Mouse (Mus musculus): ENCODE data around the gene Dennd6a. TPM values are rescaled to one million over a fixed set of nuclear protein-coding genes. Genes with fewer than 3 reads are reported as not detected.

Gene Dennd6a
- polyA plus RNA-seq, 1 experiment from 2014 or later = 18.5 TPM

DNA sequence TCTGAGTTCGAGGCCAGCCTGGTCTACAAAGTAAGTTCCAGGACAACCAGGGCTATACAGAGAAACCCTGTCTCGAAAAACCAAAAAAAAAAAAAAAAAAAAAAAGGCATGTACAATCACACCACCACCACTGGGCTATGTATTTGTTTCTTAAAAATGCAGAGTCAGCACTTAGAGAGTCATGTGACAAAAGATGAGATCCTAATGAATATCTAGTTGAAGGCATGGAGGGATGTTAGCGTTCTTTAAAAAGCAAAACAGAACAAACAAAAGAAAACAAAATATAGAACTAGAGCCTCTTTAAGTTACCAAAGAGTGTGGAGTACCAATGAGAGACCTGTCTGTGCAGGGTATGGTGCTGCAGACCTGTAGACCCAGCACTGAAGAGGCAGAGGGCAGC, 10.0 kb downstream of the Dennd6a start:
- Histone ChIP-seq H3K27ac (replicated peaks; ENCODE audit: low read depth, low read length) (no peak overlapping the region), H3K4me1 (ENCODE audit: control insufficient read depth, insufficient read depth, low read length) (peaks cover 12% of the 10 kb centered on the region; the same call in 1 of the 2 replicates), H3K9ac (replicated peaks; ENCODE audit: low read length) (no peak overlapping the region), H3K4me2 (ENCODE audit: low read length) (no peak overlapping the region), H3K9me3 (ENCODE audit: control insufficient read depth, low read length) (no peaks in the 10 kb centered on the region), H3K4me3 (replicated peaks; ENCODE audit: low read depth, low read length) (no peak overlapping the region), H3K36me3 (ENCODE audit: control insufficient read depth, insufficient read depth, low read length) (no peaks in the 10 kb centered on the region), H3K27me3 (ENCODE audit: control insufficient read depth, insufficient read depth, low read length) (no peaks in the 10 kb centered on the region)
- WGBS = 81% methylated on average over 3 of the region's 3 CpGs
- ATAC-seq (ENCODE audit: low FRiP score, low TSS enrichment) (no peak), DNase-seq (no peak)

DNA sequence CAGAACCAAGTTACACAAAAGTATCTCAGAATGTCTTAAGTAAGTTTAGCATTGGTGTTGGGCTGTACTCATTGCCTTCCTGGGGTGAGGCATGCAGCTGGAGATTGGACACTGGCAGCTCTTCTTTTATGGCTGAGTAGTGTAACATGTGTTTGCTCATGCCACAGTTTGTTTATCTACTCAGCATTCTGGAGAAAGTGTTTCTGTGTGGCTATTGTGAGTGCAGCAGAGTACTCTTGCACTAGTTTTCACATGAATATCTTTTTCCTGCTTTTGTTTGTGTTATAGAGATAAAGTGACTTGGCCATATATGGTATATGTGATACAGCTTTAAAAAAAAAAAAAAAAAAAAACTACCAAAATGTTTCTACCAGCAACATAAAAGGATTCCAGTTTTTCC, 13.5 kb downstream of the Dennd6a start:
- no peaks in the 10 kb centered on the region for H3K27me3 ChIP-seq (ENCODE audit: control insufficient read depth, insufficient read depth, low read length)
- no peak overlapping the region for H3K4me3 ChIP-seq (replicated peaks; ENCODE audit: low read depth, low read length)
- no peak overlapping the region for H3K27ac ChIP-seq (replicated peaks; ENCODE audit: low read depth, low read length)
- H3K36me3 ChIP-seq (ENCODE audit: control insufficient read depth, insufficient read depth, low read length) = no peaks in the 10 kb centered on the region
- DNase-seq (no peak), ATAC-seq (ENCODE audit: low FRiP score, low TSS enrichment) (no peak)
- no peak overlapping the region for H3K4me2 ChIP-seq (ENCODE audit: low read length)
- H3K9ac ChIP-seq (replicated peaks; ENCODE audit: low read length) = no peak overlapping the region
- H3K9me3 ChIP-seq (ENCODE audit: control insufficient read depth, low read length) = no peaks in the 10 kb centered on the region
- no peaks in the 10 kb centered on the region for H3K4me1 ChIP-seq (ENCODE audit: control insufficient read depth, insufficient read depth, low read length)

DNA sequence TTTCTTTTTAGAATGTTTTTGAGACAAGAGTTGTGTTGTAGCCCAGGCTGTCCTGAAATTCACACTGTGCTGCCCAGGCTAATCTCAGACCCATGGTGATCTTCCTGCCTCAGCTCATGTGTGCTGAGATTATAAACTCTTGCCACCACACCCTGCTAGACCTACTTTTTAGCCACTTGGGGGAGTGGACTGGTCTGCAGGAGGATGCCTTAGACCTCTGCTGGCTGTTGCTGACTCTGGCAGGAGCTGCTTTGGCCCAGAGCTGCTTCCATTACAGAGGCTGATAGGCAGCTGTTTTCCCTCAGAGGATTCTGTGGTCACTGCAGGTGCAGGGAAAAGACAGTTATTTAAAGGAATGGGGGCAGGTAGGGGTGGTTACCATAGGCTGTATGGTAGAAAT, 17.7 kb downstream of the Dennd6a start:
- no peak for ATAC-seq (ENCODE audit: low FRiP score, low TSS enrichment)
- H3K4me1 ChIP-seq (ENCODE audit: control insufficient read depth, insufficient read depth, low read length) = no peaks in the 10 kb centered on the region

DNA sequence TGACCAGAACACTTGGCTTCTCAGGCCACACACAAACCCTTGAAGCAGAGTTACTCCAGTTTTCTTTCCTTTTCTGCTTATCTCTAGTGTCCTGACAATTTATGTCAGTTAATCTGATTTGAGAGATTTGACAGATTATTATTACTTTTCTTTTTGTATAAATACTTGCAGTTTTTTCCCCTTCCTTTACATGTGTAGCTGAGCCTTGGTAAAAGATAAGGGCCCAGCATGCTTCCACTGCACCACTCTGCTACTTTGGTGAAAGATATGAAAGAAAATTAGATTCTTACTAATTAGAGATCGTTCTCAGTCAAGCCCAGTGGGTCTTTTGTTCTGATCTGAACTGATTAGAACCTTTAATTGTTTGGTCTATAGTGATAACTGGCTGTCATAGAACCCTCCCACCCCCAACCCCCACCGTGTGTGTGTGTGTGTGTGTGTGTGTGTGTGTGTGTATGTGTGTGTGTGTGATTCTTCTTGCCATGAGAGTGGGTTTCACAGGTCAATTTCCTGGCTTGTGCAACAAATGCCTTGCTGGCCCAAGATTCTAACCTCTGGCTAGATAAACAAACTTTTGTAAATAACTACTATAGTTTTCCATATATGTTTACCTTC, 19.7 kb downstream of the Dennd6a start:
- Histone ChIP-seq H3K4me3 (replicated peaks; ENCODE audit: low read depth, low read length) (no peak overlapping the region), H3K9ac (replicated peaks; ENCODE audit: low read length) (no peak overlapping the region), H3K4me1 (ENCODE audit: control insufficient read depth, insufficient read depth, low read length) (no peaks in the 10 kb centered on the region), H3K27ac (replicated peaks; ENCODE audit: low read depth, low read length) (no peak overlapping the region), H3K4me2 (ENCODE audit: low read length) (no peak overlapping the region), H3K9me3 (ENCODE audit: control insufficient read depth, low read length) (no peaks in the 10 kb centered on the region), H3K27me3 (ENCODE audit: control insufficient read depth, insufficient read depth, low read length) (no peaks in the 10 kb centered on the region), H3K36me3 (ENCODE audit: control insufficient read depth, insufficient read depth, low read length) (peaks cover 27% of the 10 kb centered on the region)
- WGBS = 77% methylated on average over 2 of the region's 2 CpGs
- no peak for ATAC-seq (ENCODE audit: low FRiP score, low TSS enrichment)
- no peak for DNase-seq

More for the DNA sequence above, 17.7 kb downstream of the Dennd6a start:
- Histone ChIP-seq H3K27me3 (ENCODE audit: control insufficient read depth, insufficient read depth, low read length) (no peaks in the 10 kb centered on the region), H3K9ac (replicated peaks; ENCODE audit: low read length) (no peak overlapping the region), H3K4me3 (replicated peaks; ENCODE audit: low read depth, low read length) (no peak overlapping the region), H3K27ac (replicated peaks; ENCODE audit: low read depth, low read length) (no peak overlapping the region), H3K4me2 (ENCODE audit: low read length) (no peak overlapping the region), H3K36me3 (ENCODE audit: control insufficient read depth, insufficient read depth, low read length) (peaks cover 10% of the 10 kb centered on the region), H3K9me3 (ENCODE audit: control insufficient read depth, low read length) (no peaks in the 10 kb centered on the region)
- DNase-seq = no peak

DNA sequence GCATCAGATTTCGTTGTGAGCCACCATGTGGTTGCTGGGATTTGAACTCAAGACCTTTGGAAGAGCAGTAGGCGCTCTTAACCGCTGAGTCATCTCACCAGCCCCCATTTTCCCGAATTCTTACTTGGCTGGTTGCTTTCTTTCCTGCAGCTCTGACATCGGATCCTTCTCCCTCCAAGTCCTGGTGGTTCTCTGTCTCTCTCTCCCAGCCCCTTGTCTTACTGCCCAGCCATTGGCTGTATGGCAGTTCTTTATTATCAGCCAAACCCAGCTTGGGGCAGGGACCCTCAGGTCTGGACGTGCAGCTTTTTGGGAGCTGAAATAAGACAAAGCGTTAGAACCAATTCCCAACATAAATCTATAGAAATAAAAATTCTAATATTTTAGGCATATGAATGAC, 21.5 kb downstream of the Dennd6a start:
- 95% methylated on average over 7 of the region's 7 CpGs for WGBS
- Histone ChIP-seq H3K9me3 (ENCODE audit: control insufficient read depth, low read length) (no peaks in the 10 kb centered on the region), H3K27ac (replicated peaks; ENCODE audit: low read depth, low read length) (no peak overlapping the region), H3K9ac (replicated peaks; ENCODE audit: low read length) (no peak overlapping the region), H3K4me3 (replicated peaks; ENCODE audit: low read depth, low read length) (no peak overlapping the region), H3K36me3 (ENCODE audit: control insufficient read depth, insufficient read depth, low read length) (peaks cover 43% of the 10 kb centered on the region), H3K4me1 (ENCODE audit: control insufficient read depth, insufficient read depth, low read length) (no peaks in the 10 kb centered on the region), H3K4me2 (ENCODE audit: low read length) (no peak overlapping the region), H3K27me3 (ENCODE audit: control insufficient read depth, insufficient read depth, low read length) (no peaks in the 10 kb centered on the region)
- no peak for ATAC-seq (ENCODE audit: low FRiP score, low TSS enrichment)
- no peak for DNase-seq

DNA sequence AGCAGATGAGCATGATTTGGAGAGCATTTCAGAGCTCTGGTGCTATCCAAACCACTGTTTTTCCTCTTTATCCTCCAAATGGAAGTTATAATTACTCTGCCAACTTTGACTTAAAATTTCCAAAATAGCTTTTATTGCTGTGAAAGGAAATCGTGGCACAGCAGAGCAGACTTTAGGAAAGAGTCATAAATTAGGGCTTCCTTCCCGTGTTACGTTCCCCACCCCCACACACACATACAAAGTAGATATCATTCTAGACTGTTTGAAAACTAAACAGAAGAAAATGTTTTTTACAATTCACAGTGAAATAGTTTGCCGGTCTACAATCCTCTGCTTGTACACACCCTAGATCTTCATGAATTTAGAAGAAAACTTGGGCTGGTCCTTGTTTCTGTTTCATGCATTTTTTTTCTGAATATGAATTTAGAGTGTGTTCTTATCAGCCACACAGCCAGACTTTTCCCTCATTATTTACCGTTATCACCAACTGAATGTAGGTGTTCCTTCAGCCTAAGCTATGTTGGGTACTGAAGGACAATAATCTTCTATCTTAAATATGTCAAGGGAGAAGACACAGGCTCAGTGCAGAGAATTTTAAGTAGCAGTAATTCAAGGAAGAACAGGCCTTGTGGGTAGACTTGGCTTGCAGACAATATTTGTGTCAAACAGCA, 22.2 kb downstream of the Dennd6a start:
- no peaks in the 10 kb centered on the region for H3K4me1 ChIP-seq (ENCODE audit: control insufficient read depth, insufficient read depth, low read length)
- H3K36me3 ChIP-seq (ENCODE audit: control insufficient read depth, insufficient read depth, low read length) = peaks cover 48% of the 10 kb centered on the region
- H3K27ac ChIP-seq (replicated peaks; ENCODE audit: low read depth, low read length) = no peak overlapping the region
- no peak overlapping the region for H3K4me3 ChIP-seq (replicated peaks; ENCODE audit: low read depth, low read length)
- ATAC-seq (ENCODE audit: low FRiP score, low TSS enrichment) = no peak
- H3K9ac ChIP-seq (replicated peaks; ENCODE audit: low read length) = no peak overlapping the region
- WGBS = 94% methylated on average over 5 of the region's 5 CpGs
- H3K4me2 ChIP-seq (ENCODE audit: low read length) = no peak overlapping the region
- no peaks in the 10 kb centered on the region for H3K27me3 ChIP-seq (ENCODE audit: control insufficient read depth, insufficient read depth, low read length)
- DNase-seq = no peak
- H3K9me3 ChIP-seq (ENCODE audit: control insufficient read depth, low read length) = no peaks in the 10 kb centered on the region

DNA sequence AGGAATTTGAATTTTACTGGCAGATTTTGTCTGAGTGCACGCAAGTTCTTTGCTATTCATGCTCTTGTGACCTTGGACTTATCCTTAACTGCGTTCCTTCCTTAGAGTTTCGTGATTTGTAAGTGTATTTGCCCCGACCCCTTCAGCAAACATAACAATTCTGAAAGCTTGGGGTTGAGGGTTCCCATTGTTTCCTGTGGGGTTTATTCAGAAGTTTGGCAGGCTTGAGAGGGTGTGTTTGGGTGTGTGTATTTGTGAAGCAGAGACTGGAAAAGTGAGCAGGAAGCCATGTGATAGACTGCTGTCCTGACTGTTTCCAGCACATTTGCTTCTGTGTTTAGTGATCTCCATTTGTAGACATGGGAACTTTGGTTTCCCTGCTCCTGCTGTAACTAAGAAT, 31.7 kb downstream of the Dennd6a start:
- H3K27me3 ChIP-seq (ENCODE audit: control insufficient read depth, insufficient read depth, low read length) = no peaks in the 10 kb centered on the region
- no peaks in the 10 kb centered on the region for H3K4me1 ChIP-seq (ENCODE audit: control insufficient read depth, insufficient read depth, low read length)
- no peak for ATAC-seq (ENCODE audit: low FRiP score, low TSS enrichment)
- no peak for DNase-seq
- H3K27ac ChIP-seq (replicated peaks; ENCODE audit: low read depth, low read length) = no peak overlapping the region
- H3K4me3 ChIP-seq (replicated peaks; ENCODE audit: low read depth, low read length) = no peak overlapping the region
- no peaks in the 10 kb centered on the region for H3K9me3 ChIP-seq (ENCODE audit: control insufficient read depth, low read length)
- peaks cover 67% of the 10 kb centered on the region for H3K36me3 ChIP-seq (ENCODE audit: control insufficient read depth, insufficient read depth, low read length)
- 84% methylated on average over 4 of the region's 4 CpGs for WGBS
- no peak overlapping the region for H3K4me2 ChIP-seq (ENCODE audit: low read length)
- H3K9ac ChIP-seq (replicated peaks; ENCODE audit: low read length) = no peak overlapping the region

DNA sequence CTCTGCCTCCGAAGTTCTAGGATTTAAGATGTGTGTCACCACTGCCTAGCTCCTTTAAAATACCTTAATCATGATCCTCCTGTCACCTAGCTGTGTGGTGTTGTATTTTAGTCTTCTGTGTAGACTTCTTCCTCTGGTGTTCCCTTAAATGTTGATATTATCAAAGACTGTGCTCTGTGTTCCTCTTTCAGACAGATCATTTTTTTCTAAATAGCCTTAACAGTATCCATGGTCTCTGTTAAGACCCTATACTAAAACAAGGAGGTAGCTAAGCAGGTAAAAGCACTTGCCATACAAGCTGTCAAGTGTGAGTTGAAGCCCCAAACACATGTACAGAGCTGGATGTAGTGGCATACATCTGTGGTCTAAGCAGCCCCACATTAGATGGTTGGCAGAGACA, 36.0 kb downstream of the Dennd6a start:
- ATAC-seq (ENCODE audit: low FRiP score, low TSS enrichment) = no peak
- no peak overlapping the region for H3K4me2 ChIP-seq (ENCODE audit: low read length)
- no peak overlapping the region for H3K9ac ChIP-seq (replicated peaks; ENCODE audit: low read length)
- H3K4me1 ChIP-seq (ENCODE audit: control insufficient read depth, insufficient read depth, low read length) = no peaks in the 10 kb centered on the region
- H3K9me3 ChIP-seq (ENCODE audit: control insufficient read depth, low read length) = no peaks in the 10 kb centered on the region
- H3K4me3 ChIP-seq (replicated peaks; ENCODE audit: low read depth, low read length) = no peak overlapping the region
- no peak overlapping the region for H3K27ac ChIP-seq (replicated peaks; ENCODE audit: low read depth, low read length)
- no peaks in the 10 kb centered on the region for H3K27me3 ChIP-seq (ENCODE audit: control insufficient read depth, insufficient read depth, low read length)
- no peak for DNase-seq
- peaks cover 76% of the 10 kb centered on the region for H3K36me3 ChIP-seq (ENCODE audit: control insufficient read depth, insufficient read depth, low read length)
- WGBS = 97% methylated on average over 1 of the region's 1 CpGs

DNA sequence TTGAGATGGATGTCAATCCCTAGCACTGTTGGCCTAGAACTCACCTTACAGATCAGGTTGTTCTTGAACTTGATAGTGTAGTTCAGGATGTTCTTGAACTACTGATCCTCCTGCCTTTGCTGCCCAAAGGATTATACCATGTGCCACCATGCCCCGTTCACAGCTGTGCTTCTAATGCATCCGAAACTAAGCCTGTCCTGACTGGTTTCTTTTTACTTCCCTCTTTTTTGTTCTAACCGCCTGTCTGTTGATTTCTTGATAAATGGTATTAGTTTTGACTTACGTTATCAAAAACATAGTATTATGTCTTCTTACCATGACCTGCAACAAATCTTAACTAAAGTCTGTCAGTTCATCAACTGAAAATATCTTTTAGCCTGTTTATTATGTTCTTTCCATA, 37.0 kb downstream of the Dennd6a start:
- peaks cover 77% of the 10 kb centered on the region for H3K36me3 ChIP-seq (ENCODE audit: control insufficient read depth, insufficient read depth, low read length)
- no peaks in the 10 kb centered on the region for H3K4me1 ChIP-seq (ENCODE audit: control insufficient read depth, insufficient read depth, low read length)
- no peaks in the 10 kb centered on the region for H3K9me3 ChIP-seq (ENCODE audit: control insufficient read depth, low read length)
- no peak overlapping the region for H3K4me3 ChIP-seq (replicated peaks; ENCODE audit: low read depth, low read length)
- ATAC-seq (ENCODE audit: low FRiP score, low TSS enrichment) = no peak
- no peak overlapping the region for H3K4me2 ChIP-seq (ENCODE audit: low read length)
- H3K9ac ChIP-seq (replicated peaks; ENCODE audit: low read length) = no peak overlapping the region
- H3K27me3 ChIP-seq (ENCODE audit: control insufficient read depth, insufficient read depth, low read length) = no peaks in the 10 kb centered on the region
- WGBS = 97% methylated on average over 4 of the region's 4 CpGs
- no peak for DNase-seq
- H3K27ac ChIP-seq (replicated peaks; ENCODE audit: low read depth, low read length) = no peak overlapping the region

All from midbrain, embryonic 14.5 days (tissue).